Mouse (Mus musculus) right cerebral cortex, postnatal 4 days (tissue): ENCODE results near the gene Kat7.

Source experiments
- DNase-seq: peaks from one replicate; pipeline ENCODE4 v3.0.0-alpha.2; 2022

Gene Kat7

GRCm38 (mm10) chr11:95310007-95310647 is at the start of gene Kat7:
Gene Kat7 (minus strand): TSS chr11:95310246.
- peak; percentile 93 for DNase-seq

- DNase-seq, result no peak
These were observed 48.2 kb upstream of the Kat7 start for GRCm38 (mm10) chr11:95358263-95358662.

- peak; percentile 37 for DNase-seq
These were observed 46.6 kb upstream of the Kat7 start for GRCm38 (mm10) chr11:95356469-95357273.

GRCm38 (mm10) chr11:95356039-95356438 is 46.0 kb upstream of the Kat7 start:
- no peak for DNase-seq

GRCm38 (mm10) chr11:95355661-95356011 is 45.6 kb upstream of the Kat7 start:
- no peak for DNase-seq

GRCm38 (mm10) chr11:95354945-95355660 is 45.1 kb upstream of the Kat7 start:
- DNase-seq, result no peak

- DNase-seq, result no peak
These were observed 44.3 kb upstream of the Kat7 start for GRCm38 (mm10) chr11:95354228-95354944.

- no peak for DNase-seq
These were observed 43.2 kb upstream of the Kat7 start for GRCm38 (mm10) chr11:95353226-95353625.

GRCm38 (mm10) chr11:95352686-95353085 is 42.6 kb upstream of the Kat7 start:
- DNase-seq, result no peak

- DNase-seq, result no peak
These were observed 40.9 kb upstream of the Kat7 start for GRCm38 (mm10) chr11:95350960-95351359.

GRCm38 (mm10) chr11:95350289-95350688 is 40.2 kb upstream of the Kat7 start:
- no peak for DNase-seq

- no peak for DNase-seq
These were observed 34.1 kb upstream of the Kat7 start for GRCm38 (mm10) chr11:95344181-95344580.

GRCm38 (mm10) chr11:95343180-95343579 is 33.1 kb upstream of the Kat7 start:
- no peak for DNase-seq

- DNase-seq, result no peak
These were observed 30.6 kb upstream of the Kat7 start for GRCm38 (mm10) chr11:95340664-95341063.

GRCm38 (mm10) chr11:95340259-95340658 is 30.2 kb upstream of the Kat7 start:
- no peak for DNase-seq

GRCm38 (mm10) chr11:95339471-95340021 is 29.5 kb upstream of the Kat7 start:
- DNase-seq, result no peak

- no peak for DNase-seq
These were observed 27.8 kb upstream of the Kat7 start for GRCm38 (mm10) chr11:95337846-95338342.

GRCm38 (mm10) chr11:95337129-95337813 is 27.2 kb upstream of the Kat7 start:
- DNase-seq, result peak; percentile 35

GRCm38 (mm10) chr11:95336568-95337128 is 26.6 kb upstream of the Kat7 start, which contains the start of gene Fam117a:
Gene Fam117a (plus strand): TSS chr11:95337018.
- peak; percentile 77 for DNase-seq

- no peak for DNase-seq
These were observed 24.5 kb upstream of the Kat7 start for GRCm38 (mm10) chr11:95334448-95335060.

- no peak for DNase-seq
These were observed 23.8 kb upstream of the Kat7 start for GRCm38 (mm10) chr11:95333805-95334204.
